Mouse (Mus musculus) heart, embryonic 14.5 days (tissue): ENCODE data around the gene Lhx6. TPM values are rescaled to one million over a fixed set of nuclear protein-coding genes. Genes with fewer than 3 reads are reported as not detected.

Experiments used
- ATAC-seq: fragments of 200-750 bp; cut with Nextera tagmentation; 2 replicates; pipeline ENCODE4 v1.8.0; 2017; ENCODE audit warnings: low read depth, moderate TSS enrichment; ENCODE audit not compliant: insufficient number of reproducible peaks, insufficient read depth, low FRiP score
- H3K27ac ChIP-seq, 2 experiments: fragments of 200-500 bp in 1 of 2; fragments of 300-500 bp in 1 of 2; sonication (generic) in 1 of 2; replicated peaks in 1 of 2; 2 replicates each; pipeline ENCODE4 v1.5.1; 2012 to 2014; ENCODE audit warnings: low read depth in 2 of 2, low read length in 2 of 2, control low read depth in 1 of 2, mild to moderate bottlenecking in 1 of 2, mixed read lengths in 1 of 2; ENCODE audit not compliant: control insufficient read depth in 1 of 2, insufficient read depth in 1 of 2
- H3K27me3 ChIP-seq: fragments of 300-500 bp; sonication (generic); 2 replicates; pipeline ENCODE4 v1.6.1; 2014; ENCODE audit warnings: mild to moderate bottlenecking, low read length, control low read depth; ENCODE audit not compliant: control insufficient read depth, insufficient read depth
- H3K36me3 ChIP-seq: fragments of 300-500 bp; sonication (generic); 2 replicates; pipeline ENCODE4 v1.6.1; 2014; ENCODE audit warnings: mild to moderate bottlenecking, control low read depth, low read length, mixed read lengths; ENCODE audit not compliant: control insufficient read depth, insufficient read depth
- H3K4me1 ChIP-seq, 2 experiments: fragments of 200-500 bp in 1 of 2; fragments of 300-500 bp in 1 of 2; sonication (generic) in 1 of 2; 2 replicates each; pipeline ENCODE4 v1.6.1; 2012 to 2014; ENCODE audit warnings: low read length in 2 of 2, control low read depth in 1 of 2, mixed read lengths in 1 of 2; ENCODE audit not compliant: control insufficient read depth in 2 of 2, insufficient read depth in 2 of 2
- H3K4me2 ChIP-seq: fragments of 300-500 bp; sonication (generic); 2 replicates; pipeline ENCODE4 v1.6.1; 2014; ENCODE audit warnings: mild to moderate bottlenecking, low read length
- H3K4me3 ChIP-seq, 2 experiments: fragments of 200-500 bp in 1 of 2; fragments of 300-500 bp in 1 of 2; sonication (generic) in 1 of 2; 2 replicates each; pipeline ENCODE4 v1.5.1; 2012 to 2014; ENCODE audit warnings: low read length in 2 of 2, mild to moderate bottlenecking in 2 of 2, control low read depth in 1 of 2, low read depth in 1 of 2, moderate library complexity in 1 of 2; ENCODE audit not compliant: control insufficient read depth in 1 of 2, insufficient read depth in 1 of 2
- H3K9ac ChIP-seq: fragments of 300-500 bp; sonication (generic); 2 replicates; pipeline ENCODE4 v1.6.1; 2014; ENCODE audit warnings: mild to moderate bottlenecking, low read length
- H3K9me3 ChIP-seq: fragments of 300-500 bp; sonication (generic); 2 replicates; pipeline ENCODE4 v1.6.1; 2016; ENCODE audit warnings: low read length, control low read depth; ENCODE audit not compliant: control insufficient read depth
- WGBS: fragments of 180-500 bp; shearing (Covaris S2); extraction: QIAGEN DNeasy Blood & Tissue Kit; methylation state at CpG from one replicate; pipeline ENCODE4 v1.1.7; 2014; 5-methylcytosine and 5-hydroxymethylcytosine counted together
- polyA plus RNA-seq: library from polyadenylated mRNA; unstranded; fragments of >200 nt; fragmentation: Nextera tagmentation; extraction: Ambion mirVana; gene quantifications from 2 replicates; pipeline ENCODE4 v1.2.1, GENCODE M21; 2014

The Lhx6 gene
- polyA plus RNA-seq, 1 experiment from 2014 or later, result 1.5 TPM

DNA sequence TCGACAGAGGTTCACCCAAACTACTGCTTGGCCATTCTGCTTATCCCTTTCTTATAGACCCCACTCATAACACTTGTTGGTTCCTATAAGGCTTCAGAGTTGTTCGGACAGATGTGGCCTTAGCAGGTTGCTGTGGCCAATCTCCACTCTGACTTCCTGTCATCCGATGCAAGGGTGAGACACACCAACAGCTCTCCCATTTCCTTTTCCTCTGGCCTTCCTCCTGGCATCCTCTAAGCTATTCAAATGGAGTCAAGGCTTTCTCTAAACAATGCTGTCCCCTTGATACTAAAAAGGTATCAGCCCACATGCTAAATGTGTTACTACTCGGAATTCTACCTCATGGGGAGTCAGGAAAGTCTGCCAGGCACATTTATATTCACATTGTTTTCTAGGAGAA is 22.8 kb upstream of the Lhx6 start:
- no peaks in the 10 kb centered on the region for H3K27me3 ChIP-seq
- ATAC-seq, result no peak
- H3K4me3 ChIP-seq, result no peak overlapping the region
- H3K9ac ChIP-seq, result no peak overlapping the region
- H3K36me3 ChIP-seq, result peaks cover 89% of the 10 kb centered on the region
- 66% methylated on average over 4 of the region's 4 CpGs for WGBS
- peaks cover 0 to 7% of the 10 kb centered on the region in 2 experiments; a peak in 2 of 4 replicates for H3K4me1 ChIP-seq
- no peak overlapping the region for H3K27ac ChIP-seq
- H3K4me2 ChIP-seq, result no peak overlapping the region
- H3K9me3 ChIP-seq, result no peaks in the 10 kb centered on the region

DNA sequence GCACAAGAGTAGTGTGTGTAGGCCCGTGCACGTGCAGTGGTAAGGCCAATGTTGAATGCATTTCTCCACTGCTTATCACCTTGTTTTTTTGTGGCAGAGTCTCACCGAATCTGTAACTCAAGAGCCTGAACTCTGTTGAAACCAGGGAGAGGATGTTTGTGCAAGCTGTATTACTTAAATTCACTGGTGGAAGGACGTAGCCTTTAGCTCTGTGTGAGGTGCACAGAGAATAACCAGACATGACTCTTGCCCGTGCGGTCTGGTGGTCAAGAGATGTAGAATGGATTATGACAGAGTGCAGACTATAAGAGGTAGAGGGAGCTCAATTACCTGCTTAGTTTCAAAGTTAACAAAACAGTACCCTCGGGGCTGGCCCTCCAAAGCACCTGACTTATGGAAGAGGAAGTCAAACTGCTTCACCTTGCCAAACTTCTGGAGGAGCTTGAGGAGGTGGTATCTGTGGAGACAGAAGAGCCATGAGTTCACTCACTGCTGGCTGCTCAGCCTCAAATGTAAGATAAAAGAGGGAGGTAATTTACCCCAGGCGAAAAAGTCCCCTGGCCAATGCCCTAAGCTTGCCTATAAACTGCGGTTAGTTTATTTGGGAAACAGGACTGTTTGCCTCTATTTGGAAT is 21.7 kb upstream of the Lhx6 start:
- WGBS, result 90% methylated on average over 9 of the region's 9 CpGs
- H3K9ac ChIP-seq, result no peak overlapping the region
- no peak overlapping the region for H3K4me3 ChIP-seq
- peaks cover 89% of the 10 kb centered on the region for H3K36me3 ChIP-seq
- no peak overlapping the region for H3K4me2 ChIP-seq
- H3K27me3 ChIP-seq, result no peaks in the 10 kb centered on the region
- no peak overlapping the region for H3K27ac ChIP-seq
- peaks cover 0 to 7% of the 10 kb centered on the region in 2 experiments; a peak in 2 of 4 replicates for H3K4me1 ChIP-seq
- no peak for ATAC-seq
- no peaks in the 10 kb centered on the region for H3K9me3 ChIP-seq

DNA sequence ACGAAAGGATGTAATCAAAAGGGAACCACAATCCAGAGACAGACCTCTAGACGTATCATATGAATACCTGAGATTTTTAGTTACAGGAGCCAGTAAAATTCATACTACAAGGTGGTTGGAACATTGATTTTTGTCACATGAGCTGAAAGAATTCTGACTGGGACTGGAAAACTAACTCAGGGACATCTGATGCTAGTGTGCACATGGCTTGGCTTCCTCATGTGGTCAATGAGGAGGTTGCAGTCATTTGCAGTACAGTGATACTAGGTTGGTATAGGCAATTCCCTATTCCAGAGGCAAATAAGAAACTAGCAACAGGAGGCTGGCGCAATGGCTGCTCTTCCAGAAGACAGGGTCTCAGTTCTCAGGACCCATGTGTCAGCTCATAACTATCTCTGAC is 7.4 kb upstream of the Lhx6 start:
- no peaks in the 10 kb centered on the region for H3K4me1 ChIP-seq
- no peak for ATAC-seq
- WGBS, result 73% methylated on average over 3 of the region's 3 CpGs

DNA sequence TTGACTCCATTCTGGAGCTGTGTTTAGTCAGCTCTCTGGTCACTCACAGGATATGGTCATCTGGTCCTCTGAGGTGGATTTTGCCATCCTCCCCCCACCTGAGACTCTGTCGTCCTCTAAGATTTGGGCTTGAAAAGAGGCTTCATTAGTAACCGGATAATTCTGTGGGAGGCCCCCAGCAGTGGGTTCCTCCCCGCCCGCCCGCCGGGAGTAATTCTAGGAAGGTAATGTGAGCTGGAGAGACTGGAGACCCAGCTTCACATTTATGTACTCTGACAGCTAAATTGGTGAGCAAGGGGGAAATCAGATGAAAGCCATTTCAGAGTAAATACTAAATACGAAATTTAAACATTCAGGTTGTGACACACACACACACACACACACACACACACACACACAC is 3.4 kb upstream of the Lhx6 start:
- Histone ChIP-seq H3K9ac (no peak overlapping the region), H3K27ac (no peak overlapping the region), H3K4me3 (no peak overlapping the region), H3K27me3 (peaks cover 68% of the 10 kb centered on the region), H3K4me2 (no peak overlapping the region), H3K36me3 (no peaks in the 10 kb centered on the region), H3K4me1 (peaks cover 4 to 20% of the 10 kb centered on the region in 2 experiments; a peak in 3 of 4 replicates), H3K9me3 (no peaks in the 10 kb centered on the region)
- ATAC-seq, result no peak
- 7% methylated on average over 7 of the region's 7 CpGs for WGBS

More for the DNA sequence above, 7.4 kb upstream of the Lhx6 start:
- Histone ChIP-seq H3K27ac (no peak overlapping the region), H3K4me3 (no peak overlapping the region), H3K9me3 (no peaks in the 10 kb centered on the region), H3K9ac (no peak overlapping the region), H3K4me2 (no peak overlapping the region), H3K27me3 (peaks cover 28% of the 10 kb centered on the region), H3K36me3 (peaks cover 24% of the 10 kb centered on the region)

DNA sequence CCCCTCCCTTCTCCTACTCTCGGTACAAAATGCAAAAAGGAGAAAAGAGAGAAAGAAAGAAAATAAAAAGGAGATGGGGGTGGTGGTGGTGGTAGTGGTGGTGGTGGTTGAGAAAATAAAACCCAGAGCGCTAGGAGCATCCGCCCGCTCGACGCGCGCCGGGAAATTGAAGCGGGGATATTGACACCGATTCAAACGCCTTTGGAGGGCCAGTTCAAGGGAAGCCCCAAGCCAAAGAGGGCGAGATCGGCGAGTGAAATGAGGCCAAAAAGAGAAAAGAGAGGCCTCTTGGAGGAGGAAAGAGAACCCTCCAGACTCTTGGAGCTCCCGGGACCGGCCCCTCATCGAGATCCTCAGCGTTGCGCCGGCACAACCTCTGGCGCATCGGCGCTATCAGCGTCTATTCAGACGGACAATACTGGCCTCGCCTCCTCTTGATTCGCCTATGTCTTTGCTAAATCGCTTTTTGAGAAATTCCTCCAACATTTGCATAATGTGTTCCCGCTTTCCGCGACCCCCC is 712 bp downstream of the Lhx6 start:
- Histone ChIP-seq H3K27ac (no peak overlapping the region), H3K4me3 (peak overlapping the region; percentile 50), H3K9me3 (no peaks in the 10 kb centered on the region), H3K4me2 (peak overlapping the region; percentile 80), H3K9ac (peak overlapping the region; percentile 51), H3K36me3 (no peaks in the 10 kb centered on the region), H3K4me1 (peaks cover 14 to 38% of the 10 kb centered on the region in 2 experiments), H3K27me3 (peaks cover 96% of the 10 kb centered on the region)
- ATAC-seq, result no peak
- WGBS, result under 1% methylated on average over 31 of the region's 32 CpGs

DNA sequence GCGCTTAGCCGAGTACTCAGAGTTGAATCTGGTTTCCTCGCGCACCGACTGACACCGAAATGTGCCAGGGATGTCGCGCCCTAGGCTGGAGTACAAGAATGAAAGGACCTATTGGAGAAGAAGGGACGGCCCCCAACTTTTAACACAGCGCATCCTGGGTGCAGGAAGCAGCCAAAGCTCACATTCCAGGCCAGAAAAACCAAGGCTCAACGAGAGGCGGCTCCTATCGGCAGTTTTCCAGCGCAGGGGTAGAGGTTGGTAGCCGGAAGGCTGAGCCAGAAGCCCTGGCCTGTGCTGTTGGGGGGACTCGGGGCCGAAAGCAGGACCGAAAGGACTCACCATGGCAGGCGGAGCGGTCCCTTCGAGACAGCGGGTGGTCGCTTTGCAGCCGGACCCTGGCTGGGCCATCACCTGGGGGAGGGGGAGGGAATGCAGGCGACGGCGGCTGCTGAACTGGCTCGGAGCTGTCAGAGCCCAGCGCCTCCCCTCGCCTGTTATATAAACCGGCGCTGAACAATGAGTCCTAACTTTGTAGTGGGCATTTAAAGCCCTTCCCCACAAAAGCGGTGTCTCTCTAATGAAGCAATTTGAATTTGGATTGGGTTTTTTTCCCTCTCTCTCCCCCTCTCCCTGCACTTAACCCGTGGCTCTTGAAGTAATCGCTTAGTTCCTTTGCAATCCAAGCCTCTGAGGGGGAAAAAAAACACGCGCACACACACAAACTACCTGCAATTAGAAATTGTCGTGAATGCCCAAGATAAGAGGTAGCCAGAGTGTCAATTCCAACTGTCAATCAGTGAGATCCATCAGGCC is 1.4 kb downstream of the Lhx6 start:
- Histone ChIP-seq H3K27me3 (peaks cover 97% of the 10 kb centered on the region), H3K4me1 (peaks cover 14 to 38% of the 10 kb centered on the region in 2 experiments), H3K4me2 (peak overlapping the region; percentile 80), H3K36me3 (no peaks in the 10 kb centered on the region), H3K27ac (no peak overlapping the region), H3K9me3 (no peaks in the 10 kb centered on the region), H3K4me3 (peak overlapping the region; percentile 15 to 50), H3K9ac (peak overlapping the region; percentile 1; the same call in 1 of the 2 replicates)
- WGBS, result 2% methylated on average over 38 of the region's 38 CpGs
- ATAC-seq, result no peak

DNA sequence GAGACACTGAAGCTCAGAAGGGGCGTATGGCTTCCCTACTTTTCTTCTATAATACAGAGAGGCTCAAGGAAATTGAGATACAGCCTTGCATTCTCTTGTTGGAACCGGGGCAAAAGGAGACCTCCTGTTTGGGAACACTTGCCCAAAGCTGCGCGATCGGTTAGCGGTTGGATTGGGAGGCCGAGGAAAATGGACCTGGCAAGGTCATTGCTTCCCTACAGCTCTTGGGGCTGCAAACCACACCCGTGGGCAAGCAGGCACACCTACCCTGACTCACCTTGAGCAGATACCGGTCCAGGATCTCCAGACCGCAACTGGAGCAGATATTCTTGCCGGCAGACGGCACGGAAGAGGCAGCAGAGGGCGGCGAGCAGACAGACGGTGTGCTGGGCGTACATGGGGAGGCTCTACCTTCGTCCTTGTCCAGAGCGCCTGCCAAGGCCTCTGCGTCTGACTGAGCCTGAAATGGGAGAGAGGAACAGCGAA is 2.1 kb downstream of the Lhx6 start:
- H3K9ac ChIP-seq, result peak overlapping the region; percentile 21; the same call in 1 of the 2 replicates
- H3K9me3 ChIP-seq, result no peaks in the 10 kb centered on the region
- peak overlapping the region; percentile 80 for H3K4me2 ChIP-seq
- H3K27ac ChIP-seq, result no peak overlapping the region
- H3K27me3 ChIP-seq, result peaks cover 98% of the 10 kb centered on the region
- H3K36me3 ChIP-seq, result no peaks in the 10 kb centered on the region
- peaks cover 14 to 38% of the 10 kb centered on the region in 2 experiments for H3K4me1 ChIP-seq
- WGBS, result 2% methylated on average over 21 of the region's 21 CpGs
- ATAC-seq, result no peak
- H3K4me3 ChIP-seq, result peak overlapping the region; percentile 15 to 50
